Mouse (Mus musculus): ENCODE results near the gene Pate3. TPM values are rescaled to one million over a fixed set of nuclear protein-coding genes. Genes with fewer than 3 reads are reported as not detected.

Pate3 gene
- polyA plus RNA-seq, 1 experiment from 2014 or later: not detected

Other genes starting within 250 kb of the Pate3 start
- 7.6 TPM in 2 replicates for gene Cdon, start 227.1 kb downstream of the Pate3 start, polyA plus RNA-seq (2015; fragmentation: Nextera tagmentation; extraction: Ambion mirVana)
- gene Gm1113, start 129.9 kb downstream of the Pate3 start, polyA plus RNA-seq (2015; fragmentation: Nextera tagmentation; extraction: Ambion mirVana): not detected in 2 replicates
- 1.2 and 1.4 TPM in 2 replicates for gene Ddx25, start 89.7 kb downstream of the Pate3 start, polyA plus RNA-seq (2015; fragmentation: Nextera tagmentation; extraction: Ambion mirVana)
- gene Pus3, start 89.6 kb downstream of the Pate3 start, polyA plus RNA-seq (2015; fragmentation: Nextera tagmentation; extraction: Ambion mirVana): 16.9 and 17.1 TPM in 2 replicates
- 0.34 and 0.57 TPM in 2 replicates for gene Pate2, start 77.9 kb downstream of the Pate3 start, polyA plus RNA-seq (2015; fragmentation: Nextera tagmentation; extraction: Ambion mirVana)
- gene Hyls1, start 77.8 kb downstream of the Pate3 start, polyA plus RNA-seq (2015; fragmentation: Nextera tagmentation; extraction: Ambion mirVana): 10.4 and 12.0 TPM in 2 replicates
- gene Pate4, start 36.3 kb downstream of the Pate3 start, polyA plus RNA-seq (2015; fragmentation: Nextera tagmentation; extraction: Ambion mirVana): not detected in 2 replicates
- gene Pate1, start 39.2 kb upstream of the Pate3 start, polyA plus RNA-seq (2015; fragmentation: Nextera tagmentation; extraction: Ambion mirVana): not detected in 2 replicates
- not detected in 2 replicates for gene Gm17677, start 92.8 kb upstream of the Pate3 start, polyA plus RNA-seq (2015; fragmentation: Nextera tagmentation; extraction: Ambion mirVana)
- gene Gm17727, start 129.9 kb upstream of the Pate3 start, polyA plus RNA-seq (2015; fragmentation: Nextera tagmentation; extraction: Ambion mirVana): not detected in 2 replicates
- not detected in 2 replicates for gene Gm27235, start 141.9 kb upstream of the Pate3 start, polyA plus RNA-seq (2015; fragmentation: Nextera tagmentation; extraction: Ambion mirVana)
- gene D730048I06Rik, start 141.9 kb upstream of the Pate3 start, polyA plus RNA-seq (2015; fragmentation: Nextera tagmentation; extraction: Ambion mirVana): not detected in 2 replicates
- gene 9230110F15Rik, start 195.9 kb upstream of the Pate3 start, polyA plus RNA-seq (2015; fragmentation: Nextera tagmentation; extraction: Ambion mirVana): not detected in 2 replicates